Mouse (Mus musculus) CH12.LX (cell line): ENCODE measurements at regions not wholly inside any gene's neighbourhood (a gene's known extent, or its start where the extent isn't known, plus 50 kb on each side); places are given as distances from the start of the nearest gene placed in this dataset.

Experiments used
- DNase-seq: peaks from one replicate; pipeline ENCODE4 v3.0.0-alpha.2; 2013; ENCODE audit errors: extremely low read depth
- H3K27ac ChIP-seq: 2 replicates; pipeline ENCODE4 v1.5.1; 2012; ENCODE audit warnings: low read depth, mild to moderate bottlenecking, control low read depth, moderate library complexity; ENCODE audit not compliant: insufficient read depth
- H3K27me3 ChIP-seq: replicated peaks from 2 replicates; pipeline ENCODE3; 2012; ENCODE audit warnings: inconsistent platforms
- H3K36me3 ChIP-seq, 2 experiments: replicated peaks in 1 of 2; 2 replicates each; pipeline versions ENCODE3 to v1.6.1; 2012; ENCODE audit warnings: inconsistent platforms in 1 of 2, low read length in 1 of 2, mild to moderate bottlenecking in 1 of 2, mixed read lengths in 1 of 2, moderate library complexity in 1 of 2; ENCODE audit not compliant: control insufficient read depth in 1 of 2, insufficient read depth in 1 of 2
- H3K4me1 ChIP-seq, 2 experiments: 2 replicates each; pipeline ENCODE4 v1.6.1; 2012; ENCODE audit warnings: inconsistent platforms in 1 of 2, moderate library complexity in 1 of 2; ENCODE audit not compliant: insufficient read depth in 2 of 2, control insufficient read depth in 1 of 2
- H3K4me2 ChIP-seq: 2 replicates; pipeline ENCODE4 v1.6.1; 2012; ENCODE audit warnings: low read depth, mild to moderate bottlenecking, control low read depth; ENCODE audit not compliant: poor library complexity, insufficient read depth, severe bottlenecking
- H3K4me3 ChIP-seq, 3 experiments: fragments of 150-350 bp in 1 of 3; sonication (generic) in 1 of 3; replicated peaks in 1 of 3; 2 replicates each; pipeline versions ENCODE3 to v1.5.1; 2011 to 2012; ENCODE audit warnings: low read depth in 2 of 3, low read length in 2 of 3, mild to moderate bottlenecking in 2 of 3, moderate library complexity in 2 of 3, control low read depth in 1 of 3, improper control_type of control experiment in 1 of 3, inconsistent platforms in 1 of 3, mixed read lengths in 1 of 3; ENCODE audit not compliant: poor library complexity in 1 of 3
- H3K79me2 ChIP-seq: replicated peaks from 2 replicates; pipeline ENCODE4 v1.6.1; 2012; ENCODE audit warnings: mild to moderate bottlenecking, moderate library complexity; ENCODE audit not compliant: control insufficient read depth, poor library complexity, insufficient read depth, severe bottlenecking; ENCODE audit errors: extremely low read depth
- H3K9ac ChIP-seq: 2 replicates; pipeline ENCODE4 v1.6.1; 2012; ENCODE audit warnings: low read depth, mild to moderate bottlenecking, control low read depth, moderate library complexity; ENCODE audit not compliant: insufficient read depth
- H3K9me3 ChIP-seq: replicated peaks from 2 replicates; pipeline ENCODE3; 2012; ENCODE audit warnings: low read length, inconsistent platforms, mixed read lengths
- CHD1 ChIP-seq: IDR thresholded peaks from 2 replicates; pipeline ENCODE4 v1.6.1; 2012; ENCODE audit warnings: low read depth, low read length, improper control_type of control experiment, inconsistent platforms
- EP300 ChIP-seq: IDR thresholded peaks from 2 replicates; pipeline ENCODE4 v1.6.1; 2011; ENCODE audit warnings: low read length, improper control_type of control experiment
- ETS1 ChIP-seq: conservative IDR thresholded peaks from 2 replicates; pipeline ENCODE4 v1.6.1; 2012; ENCODE audit warnings: low read depth, mild to moderate bottlenecking, inconsistent platforms, low read length, improper control_type of control experiment, moderate library complexity
- GABPA ChIP-seq: IDR thresholded peaks from 2 replicates; pipeline ENCODE4 v1.6.1; 2012; ENCODE audit warnings: low read depth, low read length, improper control_type of control experiment, inconsistent platforms; ENCODE audit not compliant: insufficient replicate concordance
- MXI1 ChIP-seq: IDR thresholded peaks from 2 replicates; pipeline ENCODE4 v1.6.1; 2011; ENCODE audit warnings: mild to moderate bottlenecking, low read depth, low read length, improper control_type of control experiment
- POLR2A ChIP-seq: IDR thresholded peaks from 2 replicates; pipeline ENCODE4 v1.6.1; 2011; ENCODE audit warnings: low read depth, mild to moderate bottlenecking, improper control_type of control experiment, low read length
- RCOR1 ChIP-seq: conservative IDR thresholded peaks from 2 replicates; pipeline ENCODE4 v1.6.1; 2012; ENCODE audit warnings: low read depth, mild to moderate bottlenecking, inconsistent platforms, low read length, improper control_type of control experiment
- TCF12 ChIP-seq: IDR thresholded peaks from 2 replicates; pipeline ENCODE4 v1.6.1; 2014; ENCODE audit warnings: low read depth, mild to moderate bottlenecking, inconsistent platforms, low read length, improper control_type of control experiment
- USF2 ChIP-seq: conservative IDR thresholded peaks from 2 replicates; pipeline ENCODE4 v1.6.1; 2011; ENCODE audit warnings: low read depth, low read length, improper control_type of control experiment
- ZNF384 ChIP-seq: IDR thresholded peaks from 2 replicates; pipeline ENCODE4 v1.6.1; 2012; ENCODE audit warnings: low read depth, low read length, improper control_type of control experiment, inconsistent platforms
- dilution Hi-C: fragments of 300-500 bp; cut with MboI; formaldehyde crosslinking; loops from 2 replicates; pipeline ENCODE4 v1.14.3; 2020; ENCODE audit warnings: low sequenced_read_pairs; ENCODE audit not compliant: extremely low pct_unique_long_range_greater_than_20kb, extremely low pct_ligation_motif_present
- in situ Hi-C: fragments of 300-500 bp; cut with MboI; formaldehyde crosslinking; loops from 3 replicates; pipeline ENCODE4 v1.14.3; 2019; ENCODE audit warnings: low sequenced_read_pairs, low pct_ligation_motif_present, low pct_unique_long_range_greater_than_20kb, mixed read lengths

DNA sequence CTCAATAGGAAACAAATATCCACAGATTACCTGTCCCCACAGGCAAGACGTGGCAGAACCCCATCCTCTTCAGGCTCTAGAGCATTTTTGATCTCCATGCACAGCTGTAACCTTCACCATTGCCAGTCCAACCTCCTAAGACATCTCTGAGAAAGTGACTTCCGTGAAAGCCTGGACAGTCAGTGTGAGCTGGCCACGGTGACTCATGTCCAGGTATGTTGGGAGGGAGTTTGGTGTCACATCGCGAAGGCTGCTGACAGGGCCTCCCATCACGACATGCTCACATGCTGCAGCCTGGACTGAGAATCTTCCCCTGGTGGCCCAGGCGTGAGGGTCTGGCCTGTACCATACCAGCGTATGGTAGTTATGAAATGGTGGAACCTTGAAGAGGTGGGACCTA is 449.0 kb upstream of the Jarid2 start:
- Histone ChIP-seq H3K4me2 (no peak overlapping the region), H3K27me3 (no peaks in the 10 kb centered on the region), H3K36me3 (no peaks in the 10 kb centered on the region), H3K9ac (no peak overlapping the region), H3K4me3 (no peak overlapping the region), H3K27ac (no peak overlapping the region), H3K4me1 (no peaks in the 10 kb centered on the region), H3K9me3 (no peaks in the 10 kb centered on the region), H3K79me2 (no peaks in the 10 kb centered on the region)
- no peak for TF ChIP-seq ETS1
- TF ChIP-seq RCOR1, result no peak
- TF ChIP-seq MXI1, result no peak
- no peak for TF ChIP-seq ZNF384
- TF ChIP-seq CHD1, result no peak
- no peak for TF ChIP-seq EP300
- dilution Hi-C loops (no loop called here), in situ Hi-C loops (no loop called here)
- no peak for DNase-seq

DNA sequence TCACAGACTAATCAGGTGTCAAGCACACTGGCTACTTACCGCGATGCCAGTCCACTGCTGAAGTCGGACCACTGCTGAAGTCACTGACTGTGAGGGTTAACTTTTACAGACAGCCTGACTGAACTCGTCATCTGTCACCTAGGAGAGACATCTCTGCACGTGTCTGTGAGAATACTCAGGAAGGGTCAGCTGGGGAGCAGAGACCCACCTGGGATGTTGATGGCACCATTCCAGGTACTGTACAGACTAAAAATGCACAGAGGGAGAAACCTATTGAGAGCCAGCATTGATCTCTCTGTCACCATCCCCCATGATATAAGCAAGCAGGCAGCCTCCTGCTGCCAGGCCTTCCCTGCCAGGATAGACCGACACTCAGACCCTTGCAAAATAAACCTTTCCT is 447.5 kb upstream of the Jarid2 start:
- Histone ChIP-seq H3K9me3 (no peaks in the 10 kb centered on the region), H3K27me3 (no peaks in the 10 kb centered on the region), H3K36me3 (no peaks in the 10 kb centered on the region), H3K4me1 (no peaks in the 10 kb centered on the region), H3K4me2 (no peak overlapping the region), H3K27ac (no peak overlapping the region), H3K4me3 (no peak overlapping the region), H3K79me2 (no peaks in the 10 kb centered on the region), H3K9ac (no peak overlapping the region)
- in situ Hi-C loops, result no loop called here
- no peak for TF ChIP-seq TCF12
- TF ChIP-seq POLR2A, result no peak
- DNase-seq, result no peak
- dilution Hi-C loops, result no loop called here

DNA sequence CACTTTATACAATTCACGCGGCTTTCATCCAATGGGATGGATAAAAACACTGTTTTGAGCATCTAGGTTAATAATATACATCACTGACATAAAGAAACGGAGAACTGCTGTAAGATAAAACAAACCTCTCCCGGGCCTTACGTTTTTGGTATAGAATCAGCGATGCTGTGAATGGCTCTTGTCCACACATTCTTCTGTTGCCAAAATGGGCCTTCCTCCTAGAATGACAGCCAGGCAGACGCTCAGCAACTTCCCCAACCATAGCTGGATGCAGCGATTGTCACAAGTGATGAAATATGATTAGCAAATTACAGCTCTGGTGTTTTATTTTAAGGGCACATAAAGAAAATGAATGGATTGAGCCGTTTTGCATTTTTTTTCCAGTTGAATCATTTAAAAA is 447.0 kb upstream of the Jarid2 start:
- dilution Hi-C loops (no loop called here), in situ Hi-C loops (no loop called here)
- no peak overlapping the region for H3K27ac ChIP-seq
- H3K9ac ChIP-seq, result no peak overlapping the region
- TF ChIP-seq USF2, result no peak
- no peak for TF ChIP-seq GABPA
- no peaks in the 10 kb centered on the region for H3K9me3 ChIP-seq
- H3K79me2 ChIP-seq, result no peaks in the 10 kb centered on the region
- no peaks in the 10 kb centered on the region for H3K36me3 ChIP-seq
- H3K4me2 ChIP-seq, result no peak overlapping the region
- no peak for DNase-seq
- no peaks in the 10 kb centered on the region for H3K4me1 ChIP-seq
- H3K27me3 ChIP-seq, result no peaks in the 10 kb centered on the region
- no peak overlapping the region for H3K4me3 ChIP-seq
